Mouse (Mus musculus) C2C12 (cell line): ENCODE measurements around the gene Prtn3.

Experiments
- CTCF ChIP-seq: IDR thresholded peaks from one replicate; pipeline ENCODE4 v1.5.1; 2011; ENCODE audit not compliant: control insufficient read depth, insufficient read depth, insufficient read length
- FOSL1 ChIP-seq: IDR thresholded peaks from one replicate; pipeline ENCODE4 v1.8.0; 2011; ENCODE audit warnings: mild to moderate bottlenecking, low read length; ENCODE audit not compliant: poor library complexity, insufficient read depth, severe bottlenecking
- MAX ChIP-seq: IDR thresholded peaks from one replicate; pipeline ENCODE4 v1.6.1; 2011; ENCODE audit warnings: mild to moderate bottlenecking, control low read depth
- MYOG ChIP-seq: IDR thresholded peaks from one replicate; pipeline ENCODE4 v1.6.1; 2011; ENCODE audit not compliant: control insufficient read depth, insufficient read length; ENCODE audit errors: extremely low read depth

GRCm38 (mm10) chr10:79917532-79918100, 43.3 kb downstream of the Prtn3 start:
- TF ChIP-seq CTCF (no peak), MAX (no peak), FOSL1 (no peak), MYOG (no peak)
